Mouse (Mus musculus) small intestine, adult 2 months (tissue): ENCODE measurements at regions not wholly inside any gene's neighbourhood (a gene's known extent, or its start where the extent isn't known, plus 50 kb on each side); places are given as distances from the start of the nearest gene placed in this dataset.

Experiments used
- CTCF ChIP-seq: fragments of 200-500 bp; IDR thresholded peaks from 2 replicates; pipeline ENCODE4 v1.5.1; 2012; ENCODE audit warnings: low read depth, mild to moderate bottlenecking, control low read depth, inconsistent platforms, low read length, moderate library complexity, mixed read lengths; ENCODE audit not compliant: insufficient replicate concordance, insufficient read length; ENCODE audit errors: extremely low read depth
- POLR2A ChIP-seq: fragments of 200-500 bp; IDR thresholded peaks from 2 replicates; pipeline ENCODE4 v1.6.1; 2012; ENCODE audit warnings: low read depth, mild to moderate bottlenecking, control low read depth, inconsistent platforms, low read length, moderate library complexity

DNA sequence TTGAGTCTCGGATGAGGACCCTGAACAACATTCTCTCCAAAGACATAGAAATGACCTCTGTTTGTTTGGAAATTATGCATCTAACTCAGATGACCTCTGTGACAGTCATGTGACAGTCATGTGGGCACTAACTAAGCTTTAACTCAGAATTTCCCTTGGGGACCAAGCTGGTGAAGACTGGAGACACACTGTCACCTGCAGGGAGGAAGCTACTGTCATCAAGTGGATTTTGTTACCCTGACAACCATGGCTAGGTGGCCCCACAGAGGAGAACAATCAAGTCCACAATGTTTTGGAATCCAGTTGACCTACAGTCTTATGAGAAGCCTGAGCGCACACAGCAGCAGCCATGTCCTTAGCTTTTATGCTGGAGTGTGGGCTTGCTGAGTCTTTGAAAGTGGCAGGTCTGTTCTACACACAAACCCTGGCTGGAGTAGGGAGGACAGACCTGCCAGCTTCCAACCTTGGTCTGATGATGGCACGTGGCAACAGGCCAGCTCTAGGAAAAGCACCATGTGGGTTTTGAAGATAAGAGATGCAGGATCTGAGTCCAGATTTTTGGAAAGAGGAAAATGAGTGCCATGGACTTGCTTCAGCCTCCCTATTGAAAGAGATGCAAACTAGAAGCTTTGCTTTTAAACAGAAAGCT lies 125.5 kb downstream of the Cdh26 start:
- no peak for TF ChIP-seq POLR2A
- no peak for TF ChIP-seq CTCF
